Mouse (Mus musculus): ENCODE measurements at regions not wholly inside any gene's neighbourhood (a gene's known extent, or its start where the extent isn't known, plus 50 kb on each side); places are given as distances from the start of the nearest gene placed in this dataset.

DNA sequence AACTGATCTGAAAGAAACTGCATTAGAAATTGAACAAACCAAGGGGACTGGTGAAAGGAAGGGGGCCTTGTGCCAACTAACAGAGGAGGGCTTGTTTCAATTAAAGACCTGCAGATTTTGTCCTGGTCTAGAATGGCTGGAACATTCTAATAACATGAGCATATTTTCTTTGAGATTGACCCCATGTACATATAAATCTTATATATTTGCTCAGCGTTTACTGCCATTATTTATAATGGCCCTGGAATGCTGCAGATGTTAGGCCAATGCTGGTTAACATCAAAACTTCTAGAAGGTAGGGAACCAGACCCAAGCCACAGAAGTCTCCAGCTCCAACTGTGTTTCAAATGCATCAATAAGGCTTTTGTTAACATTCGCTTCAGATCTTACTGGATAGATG is 326.4 kb downstream of the Tns1 start:
- no peak for DNase-seq

DNA sequence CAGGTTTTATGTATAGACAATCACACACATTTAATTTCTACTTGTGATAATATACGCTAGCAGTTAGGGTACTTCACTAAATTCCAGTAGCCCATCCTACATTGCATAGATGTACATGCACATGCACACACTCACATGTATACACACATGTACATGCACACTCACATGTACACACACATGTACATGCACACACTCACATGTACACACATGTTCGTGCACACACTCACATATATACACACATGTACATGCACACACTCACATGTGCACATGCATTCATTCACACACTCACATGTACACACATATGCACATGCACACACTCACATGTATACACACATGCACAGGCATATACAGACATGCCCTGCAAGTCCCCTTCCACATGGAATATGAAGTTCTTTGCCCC is 326.8 kb downstream of the Tns1 start:
- no peak for DNase-seq

DNA sequence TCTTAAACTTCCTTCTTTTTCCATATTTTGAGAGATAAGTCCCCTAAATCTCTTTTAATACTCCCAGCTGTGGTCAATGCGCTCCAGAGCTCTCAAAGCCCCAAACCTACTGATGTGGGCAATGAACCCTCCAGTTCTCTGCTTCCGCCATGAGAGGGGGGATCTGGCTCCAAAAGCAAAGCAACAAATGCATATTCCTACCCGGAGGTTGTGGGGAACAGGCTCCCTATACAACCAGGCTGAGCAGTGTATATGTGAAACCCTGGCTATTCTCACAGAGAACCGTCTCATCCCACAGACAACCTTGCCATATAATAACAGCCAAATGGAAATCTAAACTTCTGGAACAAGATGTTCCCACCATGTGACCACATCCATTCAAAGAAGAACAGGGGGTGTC is 330.4 kb downstream of the Tns1 start:
- DNase-seq = no peak

DNA sequence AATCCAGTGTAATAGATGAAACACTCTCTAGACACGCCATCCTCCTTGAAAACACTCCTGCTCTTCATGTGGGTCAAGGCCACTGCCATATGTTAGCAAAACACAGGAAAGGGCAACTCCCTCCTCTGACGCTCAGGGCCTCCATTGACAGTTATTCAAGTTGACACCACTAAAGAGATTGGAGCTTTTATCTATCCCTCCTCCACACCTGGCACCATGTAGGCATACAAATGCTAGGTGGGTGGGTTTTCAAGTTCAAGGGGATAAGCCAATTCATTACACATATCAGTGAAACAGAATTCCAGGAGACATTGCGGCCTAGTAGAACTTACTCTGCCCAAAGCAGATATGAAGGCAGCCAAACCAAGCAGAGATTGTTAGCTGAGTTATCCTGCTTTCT is 331.0 kb downstream of the Tns1 start:
- no peak for DNase-seq

DNA sequence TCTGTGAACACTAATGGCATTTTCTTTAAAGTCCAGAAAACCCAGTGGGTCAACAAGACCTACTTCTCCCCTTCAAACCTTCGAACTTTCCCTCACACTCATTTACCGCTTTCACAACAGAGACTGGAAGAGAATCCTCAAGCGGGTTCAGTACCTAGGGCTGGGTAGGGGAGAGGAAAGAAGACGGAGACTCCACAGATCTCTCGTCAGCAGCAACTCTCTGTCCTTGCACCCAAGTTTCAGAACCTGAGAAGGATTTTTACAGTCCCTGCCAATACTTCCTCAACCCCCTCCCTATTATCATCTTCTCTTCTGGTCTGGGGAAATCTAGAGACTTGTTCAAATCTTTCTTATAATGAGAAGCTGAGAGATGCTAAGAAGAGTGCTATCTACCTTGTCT is 331.9 kb downstream of the Tns1 start:
- no peak for DNase-seq

DNA sequence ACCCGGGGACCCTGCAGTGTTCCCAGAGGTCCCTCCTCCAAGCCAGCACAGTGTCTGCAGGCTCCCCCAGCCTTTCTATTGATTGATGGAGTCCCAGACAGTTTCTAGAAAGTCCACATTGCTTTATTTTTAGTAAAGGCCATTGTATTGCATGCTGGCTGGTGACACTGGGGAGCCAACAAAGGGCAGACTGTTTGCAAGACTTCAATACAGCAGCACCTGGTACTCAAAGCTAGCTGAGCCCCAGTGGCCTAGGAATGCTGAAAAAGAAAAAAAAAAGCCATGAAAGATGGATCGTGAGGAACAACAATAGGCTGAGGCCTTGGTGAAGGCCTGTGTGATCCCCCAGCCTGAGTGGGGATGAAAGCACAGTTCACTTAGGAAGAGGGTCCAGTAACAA is 336.6 kb downstream of the Tns1 start:
- DNase-seq = no peak

DNA sequence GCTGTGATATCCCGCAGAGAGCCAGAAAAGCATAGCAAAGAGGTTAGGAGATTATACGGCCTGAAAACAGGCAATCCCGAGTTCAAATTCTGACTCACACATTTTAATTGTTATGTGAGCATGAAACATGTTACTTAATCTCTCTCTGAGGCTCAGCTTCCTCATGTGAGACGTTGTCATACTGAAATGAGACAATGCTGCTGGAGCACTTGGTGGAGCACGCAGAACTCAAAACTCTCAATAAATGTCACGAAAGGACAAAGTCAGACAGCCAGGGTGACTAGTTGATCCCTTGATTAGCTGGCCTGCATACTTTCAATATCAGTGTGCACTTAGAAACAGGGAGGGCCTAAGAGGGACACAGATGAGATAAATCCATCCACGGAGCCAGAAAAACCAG is 337.0 kb downstream of the Tns1 start:
- no peak for DNase-seq

DNA sequence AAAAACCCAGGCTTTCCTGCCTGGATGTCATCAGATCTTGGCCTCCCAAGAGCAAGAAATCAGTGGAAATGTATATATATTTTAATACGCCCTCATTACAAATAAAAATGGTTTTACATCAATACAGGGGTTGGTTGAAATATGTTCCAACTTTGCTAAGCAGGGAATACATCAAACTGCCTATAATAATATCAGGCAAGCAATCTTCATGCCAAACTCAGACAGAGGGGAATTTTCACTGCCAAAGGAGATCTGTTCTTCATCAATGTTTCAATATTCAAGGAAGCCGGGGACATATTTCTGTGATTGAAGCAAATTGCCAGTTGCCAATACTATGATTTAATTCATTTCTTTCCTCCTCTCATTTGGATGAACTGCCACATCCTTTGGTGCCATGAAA is 340.9 kb downstream of the Tns1 start:
- no peak for DNase-seq

DNA sequence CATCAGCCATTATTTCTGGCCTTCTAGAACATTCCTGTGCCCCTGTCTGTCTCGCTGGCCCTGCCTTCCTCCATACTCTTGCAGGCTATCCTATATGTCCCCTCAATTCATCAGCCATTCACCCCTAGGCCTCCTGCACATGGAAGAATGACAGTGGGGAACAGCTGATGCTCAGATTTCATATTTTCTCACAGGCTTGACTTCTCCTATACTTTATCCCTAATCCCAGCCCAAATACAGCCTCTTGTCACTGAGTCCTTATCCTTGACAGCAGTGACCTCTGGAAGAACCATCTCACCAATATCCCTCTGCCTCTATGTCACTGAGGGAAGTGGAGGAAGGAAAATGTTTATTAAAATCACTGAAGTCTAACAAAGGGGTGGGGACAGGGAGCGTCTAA is 341.4 kb downstream of the Tns1 start:
- no peak for DNase-seq

DNA sequence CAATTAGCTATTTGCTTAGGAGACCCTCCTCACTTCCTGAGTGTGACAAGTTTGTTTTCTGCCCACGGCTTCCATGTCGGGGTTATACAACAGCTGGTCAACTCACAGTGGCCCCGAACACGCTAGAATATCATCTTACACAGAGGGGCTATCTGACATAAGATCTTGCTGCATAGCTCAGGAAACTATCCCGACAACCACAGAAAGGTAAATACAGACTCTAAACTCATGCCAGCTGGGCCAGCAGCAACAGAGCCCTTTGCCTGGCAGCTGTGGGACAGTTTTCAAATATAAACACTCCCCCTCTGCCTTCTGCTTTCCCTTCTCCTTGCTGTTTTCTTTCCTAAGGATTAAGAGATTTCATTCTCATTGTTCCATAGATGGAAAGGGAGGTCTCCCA is 352.5 kb downstream of the Tns1 start:
- DNase-seq = no peak

DNA sequence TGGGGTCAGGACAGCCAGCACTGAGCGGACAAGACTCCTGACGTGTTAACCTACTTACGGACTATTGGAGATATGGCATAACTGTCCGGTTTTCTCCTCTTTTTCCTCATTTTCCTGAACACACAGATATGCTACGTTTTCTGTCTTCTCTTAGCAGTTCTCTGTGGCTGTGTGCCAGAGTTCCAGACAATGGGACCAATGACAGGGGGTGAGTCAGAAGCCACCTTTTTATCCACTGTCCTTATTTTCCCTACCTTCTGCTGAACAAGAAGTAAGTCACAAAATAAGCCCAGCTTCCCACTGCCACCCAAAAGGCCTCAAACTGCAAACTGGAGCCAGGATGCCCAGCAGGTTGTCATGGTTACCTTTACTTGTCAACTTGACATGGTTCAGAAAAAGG is 353.6 kb downstream of the Tns1 start:
- DNase-seq = no peak

DNA sequence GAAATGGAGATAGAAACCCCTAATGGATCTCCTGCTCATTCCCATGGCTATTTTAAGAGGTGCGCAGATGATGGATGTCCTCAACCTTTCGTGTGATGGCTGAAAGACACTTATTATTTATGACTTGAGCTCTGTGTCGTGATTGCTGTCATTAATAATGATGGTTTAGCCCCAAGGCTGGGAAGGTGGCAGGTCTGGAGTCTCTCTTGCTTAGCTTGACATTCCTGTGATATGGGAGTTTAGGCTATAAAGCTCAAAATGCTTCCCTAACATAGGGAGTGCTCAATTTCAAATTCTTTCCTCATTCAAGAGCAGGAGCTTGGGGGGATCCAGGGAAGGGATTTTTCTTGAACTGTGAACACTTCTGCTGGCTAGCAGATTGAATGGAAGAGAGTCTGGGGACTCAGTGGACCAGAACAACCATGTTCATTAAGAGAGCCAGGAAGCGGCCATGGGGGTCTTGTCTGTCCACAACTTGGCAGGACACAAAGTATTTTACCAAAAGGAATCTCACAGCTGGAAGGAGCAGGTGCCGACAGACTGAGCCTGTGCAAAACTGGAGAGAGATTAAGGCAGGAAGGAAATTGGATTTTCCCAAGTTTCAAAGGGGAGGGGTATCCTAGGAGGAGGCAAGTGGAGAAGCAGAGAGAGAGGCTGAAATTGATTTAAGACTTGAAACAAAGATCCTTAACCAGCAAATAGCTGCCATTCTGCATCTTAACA is 359.5 kb downstream of the Tns1 start:
- DNase-seq = no peak

DNA sequence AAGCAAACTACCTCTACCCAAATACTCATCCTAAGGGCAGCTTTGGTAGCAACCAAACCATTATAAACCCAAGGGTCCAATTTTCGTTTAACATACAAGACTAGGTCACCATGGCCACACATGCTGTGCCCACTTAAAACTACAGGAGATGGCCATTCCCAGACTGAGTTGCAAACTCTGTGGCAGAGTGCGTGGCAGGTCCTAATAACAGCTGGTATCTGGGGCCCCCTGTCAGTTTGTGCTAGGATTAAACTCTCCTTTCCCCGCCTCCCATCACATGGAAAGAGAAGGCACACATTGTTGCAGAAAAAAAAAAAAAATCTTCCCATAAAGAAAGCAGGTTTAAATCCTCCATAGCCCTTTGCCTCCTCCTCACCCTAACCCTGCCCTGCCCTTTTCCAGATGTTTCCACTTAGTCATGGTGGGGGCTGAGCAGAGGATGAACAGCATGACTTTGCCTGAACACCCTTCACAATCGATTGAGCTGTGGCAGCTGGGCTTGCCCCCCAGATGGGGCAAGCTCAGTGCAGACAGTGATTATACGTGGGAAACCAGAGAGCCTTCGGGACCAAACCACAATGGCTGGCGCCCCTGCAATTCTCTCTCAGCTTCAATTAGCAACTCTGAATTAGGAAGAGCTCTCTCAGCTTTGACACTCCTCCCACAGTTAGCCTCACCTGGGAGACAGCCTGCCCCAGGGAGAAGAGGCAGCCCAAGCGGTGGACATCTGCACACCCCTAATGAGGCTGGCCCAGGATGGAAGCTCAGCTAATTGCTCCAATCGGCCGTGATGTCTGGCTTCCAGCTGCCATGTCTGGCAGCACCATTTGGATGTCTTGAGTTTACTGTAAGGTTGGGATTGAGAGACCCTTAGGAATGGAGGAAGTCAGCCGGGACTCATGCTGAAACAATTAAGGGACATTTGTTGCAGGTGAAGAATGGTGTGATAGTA is 365.9 kb downstream of the Tns1 start:
- peak; percentile 31 to 49 for DNase-seq

DNA sequence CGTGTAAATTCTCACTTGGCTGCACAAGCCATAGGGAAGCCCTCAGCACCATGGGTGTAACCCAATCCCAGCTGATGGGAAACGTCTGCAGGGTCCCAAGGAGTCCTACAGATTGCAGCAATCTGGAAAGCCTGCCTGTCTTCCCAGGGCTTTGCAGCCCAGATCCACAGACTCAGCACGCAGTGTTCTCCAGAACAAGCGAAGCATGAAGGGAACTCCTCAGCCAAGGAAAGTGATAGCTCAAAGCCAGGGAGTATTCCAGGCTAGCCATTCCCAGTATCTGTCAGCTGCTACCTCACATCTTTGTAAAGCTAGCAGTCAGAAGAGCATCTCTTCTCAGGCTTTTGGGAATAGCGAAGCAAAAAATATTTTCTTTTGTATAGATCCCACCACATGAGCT is 368.5 kb downstream of the Tns1 start:
- DNase-seq = no peak

DNA sequence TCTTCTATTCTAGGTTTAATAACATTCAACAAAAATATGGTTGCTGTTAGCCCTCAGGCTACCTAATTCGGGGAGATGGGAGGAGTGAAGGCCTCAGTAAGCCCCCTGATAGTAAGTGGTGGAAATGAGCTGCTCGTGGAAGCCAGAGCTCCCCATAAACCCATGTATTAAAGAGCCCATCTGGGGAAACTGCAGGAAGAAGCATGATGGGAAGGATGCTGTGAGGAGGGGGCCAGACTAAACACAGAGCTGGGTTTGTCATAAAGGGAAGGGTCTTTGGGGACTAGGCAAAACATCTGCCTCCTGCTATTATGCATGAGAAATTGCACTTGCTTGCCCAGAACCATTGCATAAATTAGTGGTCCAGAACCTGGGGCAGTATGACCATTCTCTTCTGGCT is 369.3 kb downstream of the Tns1 start:
- DNase-seq = no peak

DNA sequence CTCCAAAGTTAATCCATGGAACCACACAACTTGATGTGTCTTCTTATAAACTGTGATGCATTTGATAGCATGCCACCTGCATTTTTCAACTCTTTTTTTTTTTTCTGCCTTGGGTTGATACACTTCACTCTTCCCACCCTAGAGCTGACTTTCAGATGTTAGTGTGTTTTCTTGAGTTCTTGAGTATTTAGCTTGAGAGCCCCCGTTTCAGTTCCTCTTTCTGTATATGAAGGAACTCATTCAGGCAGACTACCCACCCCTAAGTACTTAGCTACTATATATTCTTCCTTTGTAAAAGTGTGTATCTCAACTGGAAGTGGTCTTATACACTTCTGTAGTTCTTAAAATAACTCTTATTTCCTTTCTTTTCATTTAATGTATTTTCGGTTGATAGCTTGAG is 371.1 kb downstream of the Tns1 start:
- DNase-seq = no peak

DNA sequence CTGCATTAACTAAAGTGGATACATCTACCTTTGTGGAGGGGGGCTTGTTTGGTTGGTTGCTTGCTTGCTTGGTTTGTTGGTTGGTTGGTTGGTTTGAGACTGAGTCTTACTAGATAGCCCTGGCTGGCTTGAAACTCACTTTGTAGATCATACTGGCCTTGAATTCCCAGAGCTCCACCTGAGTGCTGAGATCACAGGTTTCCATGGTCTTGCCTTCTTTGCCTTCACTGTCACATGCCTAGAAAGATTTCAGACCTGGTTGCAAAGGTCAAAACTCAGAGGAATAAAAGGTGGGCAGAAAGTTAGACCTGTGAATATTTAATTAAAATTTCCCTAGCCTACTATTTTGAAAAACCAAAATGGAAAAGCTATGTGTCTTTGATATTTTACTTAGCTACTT is 375.5 kb downstream of the Tns1 start:
- no peak for DNase-seq

DNA sequence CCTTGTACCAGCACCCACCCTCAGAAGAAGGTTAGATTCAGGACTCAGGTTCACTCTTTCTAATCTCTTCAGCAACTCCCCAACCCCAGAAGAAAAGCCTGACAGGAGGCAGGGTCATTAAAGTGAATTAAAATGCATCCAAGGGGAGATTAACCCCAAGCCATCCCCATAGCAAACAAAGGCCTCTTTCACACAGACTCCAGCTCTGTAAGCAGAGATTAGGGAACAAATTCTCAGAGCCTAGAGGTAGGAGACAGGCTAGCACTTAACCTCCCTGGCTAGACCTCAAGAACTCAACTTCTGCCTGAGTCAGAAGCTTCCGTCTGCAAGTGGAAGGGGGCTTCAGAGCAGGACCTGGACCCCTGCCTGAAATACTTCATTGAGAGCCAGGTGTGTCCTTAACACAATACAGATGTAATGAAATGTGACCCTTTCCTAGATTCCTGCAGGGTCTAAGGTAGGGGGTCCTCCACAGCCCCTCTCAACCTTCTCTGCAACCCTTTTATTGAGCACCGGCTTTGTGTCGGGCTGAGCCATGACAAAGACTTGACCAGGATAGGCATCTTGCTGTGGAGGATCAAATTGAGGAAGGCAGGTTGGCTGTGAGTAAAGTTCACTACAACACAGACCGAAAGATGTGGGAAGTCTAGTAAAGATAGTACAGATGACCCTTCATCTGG is 379.6 kb downstream of the Tns1 start:
- no peak for DNase-seq

DNA sequence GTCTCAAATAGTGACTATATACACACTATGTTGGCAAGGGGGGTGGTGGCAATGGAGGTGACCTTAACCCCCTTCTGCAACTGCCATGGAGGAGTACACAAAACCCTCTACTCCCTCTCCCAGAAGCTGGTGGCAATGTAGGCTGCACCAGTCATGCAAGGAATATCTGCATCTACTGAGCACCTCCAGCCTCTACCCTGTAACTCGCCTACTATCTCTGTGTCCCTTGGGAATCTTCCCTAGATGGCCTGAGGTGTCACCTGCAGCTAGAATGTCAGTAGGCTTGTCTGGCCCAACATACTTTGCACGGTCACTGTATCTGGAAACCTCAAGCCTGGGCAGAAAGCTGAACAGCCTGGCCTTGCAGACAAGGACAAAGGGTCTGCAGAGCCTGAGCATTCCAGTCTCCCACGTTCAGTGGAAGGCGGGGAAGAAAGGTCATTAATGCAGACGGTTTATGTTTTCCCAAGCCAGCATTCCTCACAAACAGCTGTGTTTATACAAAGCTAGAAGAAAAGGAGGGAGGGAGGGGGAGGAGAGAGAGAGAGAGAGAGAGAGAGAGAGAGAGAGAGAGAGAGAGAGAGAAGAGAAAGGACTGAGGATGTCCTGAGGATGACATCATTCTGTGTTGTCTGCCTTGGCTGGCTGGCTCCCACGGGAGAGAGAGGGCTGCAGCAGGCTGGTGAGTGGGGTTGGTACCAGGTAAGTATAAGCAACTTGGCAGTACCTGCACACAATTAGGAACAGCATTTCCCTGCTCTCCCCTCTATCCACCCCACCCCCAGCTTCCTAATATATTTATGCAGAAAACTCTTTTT is 380.3 kb downstream of the Tns1 start:
- no peak for DNase-seq

DNA sequence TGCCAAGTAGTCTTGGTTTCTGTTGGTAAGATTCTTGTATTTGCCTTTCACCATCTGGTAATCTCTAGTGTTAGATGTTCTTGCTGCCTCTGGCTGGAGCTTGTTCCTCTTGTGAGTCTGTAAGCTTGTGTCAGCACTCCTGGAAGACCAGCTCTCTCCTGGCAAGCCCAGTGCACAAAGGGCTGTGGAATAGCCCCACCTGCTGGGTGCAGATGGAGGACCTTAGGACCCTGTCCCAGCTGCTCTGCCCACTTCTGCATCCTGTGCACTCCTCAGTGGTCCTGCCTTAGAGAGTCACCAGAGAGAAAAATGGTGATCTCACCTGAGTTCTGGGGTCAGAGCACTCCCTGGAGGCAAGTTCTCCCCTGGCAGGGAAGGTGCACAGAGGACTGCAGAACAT is 387.2 kb downstream of the Tns1 start:
- no peak for DNase-seq

DNA sequence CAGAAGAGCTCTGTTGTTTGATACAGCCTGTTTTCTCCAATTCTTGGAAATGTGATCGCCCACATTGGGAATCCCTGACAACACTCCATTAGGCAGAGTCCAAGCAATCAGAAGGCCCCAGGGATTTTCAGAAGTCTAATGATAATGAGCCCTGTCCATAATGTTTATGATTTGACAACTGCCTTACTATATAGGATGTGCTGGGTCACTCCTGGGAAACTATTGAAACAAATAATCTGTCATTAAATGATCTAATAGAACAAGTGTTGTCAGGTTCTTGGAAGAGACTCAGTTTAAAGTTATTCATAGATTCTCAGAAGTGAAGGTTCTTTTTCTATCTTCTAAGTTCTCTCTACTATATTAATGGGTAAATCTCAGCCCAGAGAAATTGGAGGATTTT is 395.9 kb downstream of the Tns1 start:
- no peak for DNase-seq

DNA sequence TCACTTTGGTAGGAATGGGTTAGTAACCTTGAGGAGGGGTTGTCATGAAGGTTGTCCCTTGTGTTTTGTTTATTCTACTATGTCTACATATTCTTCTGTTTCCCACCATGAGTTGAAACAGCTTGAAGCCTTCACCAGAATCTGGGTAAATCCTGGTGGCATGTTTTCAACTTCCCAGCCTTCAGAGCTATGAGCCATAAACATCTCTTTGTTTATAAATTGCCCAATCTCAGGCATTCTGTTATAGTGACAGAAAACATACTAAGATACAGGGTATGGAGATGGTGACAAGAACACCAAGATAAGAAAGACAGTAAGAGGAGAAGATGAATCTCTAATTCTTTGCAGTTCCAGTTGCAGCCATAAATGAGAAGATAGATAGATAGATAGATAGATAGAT is 396.5 kb downstream of the Tns1 start:
- no peak for DNase-seq

DNA sequence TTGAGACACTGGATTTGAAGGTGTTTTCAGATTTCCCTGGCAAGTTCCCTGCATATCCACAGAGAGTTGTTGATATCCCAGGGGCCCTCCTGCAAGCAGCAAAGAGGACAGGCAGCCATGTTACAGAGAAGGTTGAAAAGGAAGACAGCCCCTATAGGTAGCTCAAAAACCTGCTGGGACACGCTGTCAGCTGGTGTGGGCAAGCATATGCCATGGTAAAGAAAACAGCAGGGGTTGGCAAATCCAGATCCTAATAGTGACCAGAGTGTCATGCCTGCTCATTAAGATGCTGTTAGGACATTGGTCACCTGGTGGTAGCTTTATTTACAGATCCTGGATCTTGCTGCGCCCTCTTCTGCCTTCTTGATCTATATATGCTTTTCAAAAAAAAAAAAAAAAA is 397.6 kb downstream of the Tns1 start:
- peak in 1 of 2 experiments; percentile 38 for DNase-seq

Data from cerebellum, postnatal 14 days (tissue).